Mouse (Mus musculus) ES-E14 (cell line): ENCODE results near the gene Rab25. TPM values are rescaled to one million over a fixed set of nuclear protein-coding genes. Genes with fewer than 3 reads are reported as not detected.
A peak's percentile ranks its signal among the peaks of the same experiment; 100 is the strongest.

Experiments used
- DNase-seq: peaks from one replicate; pipeline ENCODE4 v3.0.0-alpha.2; 2013; ENCODE audit warnings: low read depth, low spot score
- H3K27ac ChIP-seq: 2 replicates; pipeline ENCODE4 v1.5.1; 2012; ENCODE audit warnings: low read depth, mild to moderate bottlenecking, low read length, moderate library complexity, mixed read lengths; ENCODE audit not compliant: poor library complexity, insufficient read depth, severe bottlenecking
- H3K36me3 ChIP-seq: 2 replicates; pipeline ENCODE4 v1.6.1; 2012; ENCODE audit warnings: mild to moderate bottlenecking, low read length, moderate library complexity, mixed read lengths; ENCODE audit not compliant: control insufficient read depth, poor library complexity, insufficient read depth, severe bottlenecking
- H3K4me1 ChIP-seq, 2 experiments: fragments of 150-350 bp in 1 of 2; sonication (generic) in 1 of 2; 2 replicates each; pipeline ENCODE4 v1.6.1; 2012; ENCODE audit warnings: low read length in 2 of 2, mild to moderate bottlenecking in 1 of 2, mixed read lengths in 1 of 2; ENCODE audit not compliant: control insufficient read depth in 2 of 2, insufficient read depth in 2 of 2, poor library complexity in 1 of 2
- H3K4me3 ChIP-seq, 2 experiments: fragments of 150-350 bp in 1 of 2; sonication (generic) in 1 of 2; 2 replicates each; pipeline ENCODE4 v1.5.1; 2012; ENCODE audit warnings: low read length in 2 of 2, low read depth in 1 of 2, mild to moderate bottlenecking in 1 of 2, mixed read lengths in 1 of 2; ENCODE audit not compliant: insufficient read depth in 1 of 2, poor library complexity in 1 of 2, severe bottlenecking in 1 of 2
- H3K9ac ChIP-seq: 2 replicates; pipeline ENCODE4 v1.6.1; 2012; ENCODE audit warnings: low read depth, mild to moderate bottlenecking, low read length, mixed read lengths; ENCODE audit not compliant: poor library complexity, insufficient read depth, severe bottlenecking
- H3K9me3 ChIP-seq: fragments of 150-350 bp; sonication (generic); 2 replicates; pipeline ENCODE4 v1.6.1; 2012; ENCODE audit warnings: low read depth, mild to moderate bottlenecking, low read length; ENCODE audit not compliant: control insufficient read depth, insufficient read depth
- CHD2 ChIP-seq: IDR thresholded peaks from 2 replicates; pipeline ENCODE4 v1.6.1; 2014; ENCODE audit warnings: mild to moderate bottlenecking, low read depth, low read length, inconsistent platforms
- HCFC1 ChIP-seq: IDR thresholded peaks from 2 replicates; pipeline ENCODE4 v1.6.1; 2012; ENCODE audit warnings: low read length, inconsistent platforms, borderline replicate concordance; ENCODE audit not compliant: insufficient read depth
- MAFK ChIP-seq: IDR thresholded peaks from 2 replicates; pipeline ENCODE4 v1.6.1; 2014; ENCODE audit warnings: mild to moderate bottlenecking, low read depth, low read length, inconsistent platforms; ENCODE audit not compliant: insufficient read depth
- ZC3H11A ChIP-seq: IDR thresholded peaks from 2 replicates; pipeline ENCODE4 v1.6.1; 2012; ENCODE audit warnings: low read depth, mild to moderate bottlenecking, inconsistent platforms, low read length, borderline replicate concordance
- ZNF384 ChIP-seq: IDR thresholded peaks from 2 replicates; pipeline ENCODE4 v1.6.1; 2012; ENCODE audit warnings: low read depth, low read length, inconsistent platforms
- in situ Hi-C, 2 experiments: fragments of 600-800 bp; cut with MboI; formaldehyde crosslinking; loops; one replicate each; pipeline ENCODE4 v1.15.1; 2025; ENCODE audit warnings: low sequenced_read_pairs in 2 of 2, inconsistent platforms in 1 of 2; ENCODE audit not compliant: unreplicated experiment in 2 of 2
- total RNA-seq: library from RNA; depleted of rRNA; stranded (reverse); fragments of 300-350 nt; gene quantifications from 2 replicates; pipeline ENCODE4 v1.2.3, GENCODE M21; 2012

Gene Rab25
- total RNA-seq, 1 experiment: 2.1 TPM

GRCm38 (mm10) chr3:88503881-88504746 is 44.0 kb downstream of the Rab25 start:
- Histone ChIP-seq H3K9ac (no peak overlapping the region), H3K9me3 (no peaks in the 10 kb centered on the region), H3K36me3 (no peaks in the 10 kb centered on the region), H3K4me3 (no peak overlapping the region), H3K27ac (no peak overlapping the region), H3K4me1 (peaks cover 2 to 26% of the 10 kb centered on the region in 2 experiments; a peak in 3 of 4 replicates)
- no peak for TF ChIP-seq CHD2
- no peak for TF ChIP-seq MAFK
- no peak for TF ChIP-seq ZNF384
- TF ChIP-seq ZC3H11A: no peak
- no peak for TF ChIP-seq HCFC1
- no peak for DNase-seq
- in situ Hi-C loops: no loop called here

DNA sequence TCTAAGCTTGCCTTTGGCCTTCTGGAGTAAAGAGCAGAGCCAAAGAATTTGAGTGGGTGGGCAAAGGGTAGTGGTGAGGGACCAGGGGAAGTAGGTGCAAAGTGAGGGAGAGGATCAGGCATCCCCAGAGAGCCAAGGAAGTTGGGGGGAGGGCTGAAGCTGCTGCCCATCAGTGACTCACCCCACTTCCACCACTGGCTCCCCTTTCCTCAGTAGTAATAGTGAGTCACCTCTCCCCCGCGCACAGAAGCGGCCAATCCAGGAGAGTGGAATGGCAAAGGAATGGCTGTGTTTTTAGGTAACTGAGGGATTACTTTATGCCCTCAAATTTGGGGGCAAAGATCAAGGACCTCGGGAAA is 44.6 kb downstream of the Rab25 start:
- in situ Hi-C loops: no loop called here
- TF ChIP-seq ZC3H11A (no peak), ZNF384 (no peak), CHD2 (no peak), MAFK (no peak), HCFC1 (no peak)
- no peak overlapping the region for H3K9ac ChIP-seq
- peaks cover 2 to 26% of the 10 kb centered on the region in 2 experiments; a peak in 3 of 4 replicates for H3K4me1 ChIP-seq
- H3K9me3 ChIP-seq: no peaks in the 10 kb centered on the region
- no peak for DNase-seq
- H3K36me3 ChIP-seq: no peaks in the 10 kb centered on the region
- peak overlapping the region in 1 of 2 experiments; percentile 56; a peak in 1 of 4 replicates for H3K4me3 ChIP-seq
- H3K27ac ChIP-seq: no peak overlapping the region

GRCm38 (mm10) chr3:88502641-88503504 is 45.2 kb downstream of the Rab25 start:
- no peaks in the 10 kb centered on the region for H3K36me3 ChIP-seq
- H3K9me3 ChIP-seq: no peaks in the 10 kb centered on the region
- no peak overlapping the region for H3K27ac ChIP-seq
- peaks cover 2 to 22% of the 10 kb centered on the region in 2 experiments; a peak in 3 of 4 replicates for H3K4me1 ChIP-seq
- H3K9ac ChIP-seq: peak overlapping the region; percentile 62
- DNase-seq: no peak
- in situ Hi-C loops: no loop called here
- H3K4me3 ChIP-seq: peak overlapping the region; percentile 56 to 67
- no peak for TF ChIP-seq HCFC1
- TF ChIP-seq CHD2: no peak
- no peak for TF ChIP-seq MAFK
- no peak for TF ChIP-seq ZNF384

GRCm38 (mm10) chr3:88502031-88502571 is 46.0 kb downstream of the Rab25 start:
- H3K9me3 ChIP-seq: no peaks in the 10 kb centered on the region
- peak overlapping the region; percentile 56 to 67 for H3K4me3 ChIP-seq
- no peaks in the 10 kb centered on the region for H3K36me3 ChIP-seq
- no peak overlapping the region for H3K9ac ChIP-seq
- DNase-seq: no peak
- no peak for TF ChIP-seq CHD2
- no peak for TF ChIP-seq MAFK
- no peak for TF ChIP-seq HCFC1
- no peak for TF ChIP-seq ZC3H11A
- H3K27ac ChIP-seq: no peak overlapping the region
- in situ Hi-C loops: no loop called here
- H3K4me1 ChIP-seq: peaks cover 2 to 20% of the 10 kb centered on the region in 2 experiments; a peak in 3 of 4 replicates
